Comparison of ENCODE assay signal across 13 mouse cellular contexts in genomic region chr1:74012706-74013105, GRCm38 (mm10).
DNase-seq lines count a peak whose midpoint lies in the region; ATAC-seq and TF ChIP-seq lines count a peak whose summit lies in the region.
"Had no signal": no experiment of that assay in that cellular context is flagged by ENCODE, and none has a peak within 500 bp of the region (broad histone marks: within the 10 kb centered on the region; RNA-seq: fewer than 3 reads in every experiment).

No protein-coding gene starts in this region.

- peaks cover 22% of the 10 kb centered on the region for H3K36me3 ChIP-seq in kidney, embryonic 15.5 days
- H3K36me3 ChIP-seq in lung, embryonic 16.5 days (ENCODE audit: control insufficient read depth, insufficient read depth, low read length) = peaks cover 4% of the 10 kb centered on the region; the same call in 1 of the 2 replicates
- no peaks in the 10 kb centered on the region for H3K36me3 ChIP-seq in small intestine, adult 2 months (ENCODE audit: control insufficient read depth, insufficient read depth, low read length)
- H3K36me3 ChIP-seq: G1E; neural tube, embryonic 12.5 days had no signal

- no peak overlapping the region for H3K9ac ChIP-seq in kidney, embryonic 15.5 days
- H3K9ac ChIP-seq in lung, embryonic 16.5 days (ENCODE audit: low read length) = no peak overlapping the region
- H3K9ac ChIP-seq: embryonic facial prominence, embryonic 15.5 days; neural tube, embryonic 12.5 days had no signal

- TF ChIP-seq POLR2A in small intestine, adult 2 months (IDR thresholded peaks at IDR 0.05; ENCODE audit: low read depth, low read length) = no peak

- WGBS in kidney, embryonic 15.5 days = 60% methylated on average over 10 of the region's 10 CpGs
- 65% methylated on average over 10 of the region's 10 CpGs for WGBS in lung, embryonic 16.5 days
- WGBS in small intestine, adult 2 months = 75% methylated on average over 10 of the region's 10 CpGs

- no peak for DNase-seq in gastrocnemius, adult 2 months
- DNase-seq in gastrocnemius, postnatal 14 days = no peak
- no peak for DNase-seq in kidney, adult 8-10 months
- no peak for DNase-seq in lung, postnatal 10 days
- DNase-seq: cerebellum, adult 11-12 months; right cerebral cortex, postnatal 14 days; thymus, adult 2 months had no signal

- H3K4me3 ChIP-seq in gastrocnemius, adult 2 months = peak overlapping the region; percentile 34; the same call in 1 of the 2 replicates
- H3K4me3 ChIP-seq in kidney, embryonic 15.5 days (replicated peaks) = no peak overlapping the region
- no peak overlapping the region for H3K4me3 ChIP-seq in lung, embryonic 16.5 days (ENCODE audit: low read length)
- no peak overlapping the region for H3K4me3 ChIP-seq in small intestine, adult 2 months (ENCODE audit: low read depth, low read length)
- H3K4me3 ChIP-seq: embryonic facial prominence, embryonic 15.5 days; neural tube, embryonic 12.5 days had no signal

- no peaks in the 10 kb centered on the region for H3K9me3 ChIP-seq in kidney, embryonic 15.5 days (replicated peaks)
- 0 out of 2 replicates have a peak, but pooled peaks cover 3% of the 10 kb centered on the region for H3K9me3 ChIP-seq in lung, embryonic 16.5 days (ENCODE audit: control insufficient read depth, low read length)
- H3K9me3 ChIP-seq: embryonic facial prominence, embryonic 15.5 days had no signal

- ATAC-seq in kidney, embryonic 15.5 days (replicated peaks; ENCODE audit: low FRiP score) = no peak
- no peak for ATAC-seq in lung, embryonic 16.5 days (ENCODE audit: low read depth)

- peaks cover 78% of the 10 kb centered on the region for H3K4me1 ChIP-seq in kidney, embryonic 15.5 days
- peaks cover 79% of the 10 kb centered on the region for H3K4me1 ChIP-seq in lung, embryonic 16.5 days (replicated peaks; ENCODE audit: control insufficient read depth, insufficient read depth, low read length)
- peaks cover 8% of the 10 kb centered on the region; the same call in 1 of the 2 replicates for H3K4me1 ChIP-seq in small intestine, adult 2 months (ENCODE audit: control insufficient read depth, insufficient read depth, insufficient read length, low read length)

- H3K4me2 ChIP-seq in kidney, embryonic 15.5 days = no peak overlapping the region
- H3K4me2 ChIP-seq in lung, embryonic 16.5 days (ENCODE audit: low read depth, low read length) = no peak overlapping the region
- H3K4me2 ChIP-seq: embryonic facial prominence, embryonic 15.5 days; neural tube, embryonic 12.5 days had no signal

- intact Hi-C loops in gastrocnemius, adult 2 months (cut with DNase I) = no loop called here
- intact Hi-C loops in gastrocnemius, postnatal 14 days (cut with DNase I; ENCODE audit: low total_unique reads) = no loop called here

- H3K27me3 ChIP-seq in kidney, embryonic 15.5 days = no peaks in the 10 kb centered on the region
- H3K27me3 ChIP-seq in lung, embryonic 16.5 days (ENCODE audit: control insufficient read depth, insufficient read depth, low read depth, low read length) = no peaks in the 10 kb centered on the region
- no peaks in the 10 kb centered on the region for H3K27me3 ChIP-seq in small intestine, adult 2 months (ENCODE audit: control insufficient read depth, insufficient read depth, low read length)
- H3K27me3 ChIP-seq: embryonic facial prominence, embryonic 15.5 days; neural tube, embryonic 12.5 days had no signal

- H3K27ac ChIP-seq in gastrocnemius, adult 2 months = peak overlapping the region; percentile 91
- peak overlapping the region; percentile 76 for H3K27ac ChIP-seq in kidney, embryonic 15.5 days
- peak overlapping the region; percentile 80 for H3K27ac ChIP-seq in lung, embryonic 16.5 days (ENCODE audit: low read length)
- H3K27ac ChIP-seq in small intestine, adult 2 months (ENCODE audit: insufficient read depth, low read depth, low read length) = peak overlapping the region; percentile 25; the same call in 1 of the 2 replicates
- H3K27ac ChIP-seq: neural tube, embryonic 12.5 days had no signal

- no peak for TF ChIP-seq CTCF in gastrocnemius, adult 2 months (IDR thresholded peaks at IDR 0.05)
- TF ChIP-seq CTCF in small intestine, adult 2 months (IDR thresholded peaks at IDR 0.05; ENCODE audit: extremely low read depth, insufficient read length, insufficient replicate concordance, low read depth, low read length) = no peak

Comparison
In these comparisons a context has a peak if more than half of its experiments do, and no peak if none do; other contexts are left out.
1. H3K27ac ChIP-seq: peak in every context shown above with its lines; median percentile 91 in gastrocnemius, adult 2 months; 80 in lung, embryonic 16.5 days; 76 in kidney, embryonic 15.5 days; 25 in small intestine, adult 2 months.